Mouse (Mus musculus): ENCODE measurements around the gene Fyttd1. TPM values are rescaled to one million over a fixed set of nuclear protein-coding genes. Genes with fewer than 3 reads are reported as not detected.

The Fyttd1 gene
- polyA plus RNA-seq, 1 experiment from 2014 or later = 114 TPM

- Histone ChIP-seq H3K9ac (replicated peaks) (no peak overlapping the region), H3K9me3 (no peaks in the 10 kb centered on the region), H3K27ac (replicated peaks) (no peak overlapping the region), H3K4me2 (replicated peaks) (no peak overlapping the region), H3K4me1 (no peaks in the 10 kb centered on the region), H3K4me3 (no peak overlapping the region), H3K27me3 (no peaks in the 10 kb centered on the region), H3K36me3 (peaks cover 10% of the 10 kb centered on the region)
- WGBS = 86% methylated on average over 5 of the region's 5 CpGs
- ATAC-seq (ENCODE audit: low FRiP score, low read depth) = no peak
Observed at GRCm38 (mm10) chr16:32953806-32954205, 76.5 kb downstream of the Fyttd1 start.

- 76% methylated on average over 5 of the region's 6 CpGs for WGBS
- no peak overlapping the region for H3K27ac ChIP-seq (replicated peaks)
- no peaks in the 10 kb centered on the region for H3K27me3 ChIP-seq
- H3K9ac ChIP-seq (replicated peaks) = no peak overlapping the region
- ATAC-seq (ENCODE audit: low FRiP score, low read depth) = no peak
- H3K4me1 ChIP-seq = no peaks in the 10 kb centered on the region
- no peak overlapping the region for H3K4me3 ChIP-seq
- H3K9me3 ChIP-seq = no peaks in the 10 kb centered on the region
- peaks cover 11% of the 10 kb centered on the region for H3K36me3 ChIP-seq
- no peak overlapping the region for H3K4me2 ChIP-seq (replicated peaks)
Observed at GRCm38 (mm10) chr16:32954304-32954703, 77.0 kb downstream of the Fyttd1 start.

- Histone ChIP-seq H3K9ac (replicated peaks) (no peak overlapping the region), H3K27me3 (no peaks in the 10 kb centered on the region), H3K9me3 (no peaks in the 10 kb centered on the region), H3K4me3 (no peak overlapping the region), H3K27ac (replicated peaks) (no peak overlapping the region), H3K4me2 (replicated peaks) (no peak overlapping the region), H3K4me1 (no peaks in the 10 kb centered on the region), H3K36me3 (peaks cover 32% of the 10 kb centered on the region)
- 79% methylated on average over 5 of the region's 5 CpGs for WGBS
- no peak for ATAC-seq (ENCODE audit: low FRiP score, low read depth)
Observed at GRCm38 (mm10) chr16:32956889-32957288, 79.6 kb downstream of the Fyttd1 start.

Other genes with a start within 250 kb of the Fyttd1 start
- gene Tnk2, start 233.6 kb upstream of the Fyttd1 start, polyA plus RNA-seq (2016; fragmentation: Nextera tagmentation; extraction: Ambion mirVana) = 9.5 and 11.9 TPM in 2 replicates
- gene Muc4, start 141.6 kb upstream of the Fyttd1 start, polyA plus RNA-seq (2016; fragmentation: Nextera tagmentation; extraction: Ambion mirVana) = 0.03 TPM in 1 of 2 replicates, not detected in the other
- gene Muc20, start 80.1 kb upstream of the Fyttd1 start, polyA plus RNA-seq (2016; fragmentation: Nextera tagmentation; extraction: Ambion mirVana) = not detected in 2 replicates
- gene Smbd1, start 67.0 kb upstream of the Fyttd1 start, polyA plus RNA-seq (2016; fragmentation: Nextera tagmentation; extraction: Ambion mirVana) = not detected in 2 replicates
- 23.6 and 26.5 TPM in 2 replicates for gene Rubcn, start 266 bp downstream of the Fyttd1 start, polyA plus RNA-seq (2016; fragmentation: Nextera tagmentation; extraction: Ambion mirVana)
- gene Lrch3, start 36.6 kb downstream of the Fyttd1 start, polyA plus RNA-seq (2016; fragmentation: Nextera tagmentation; extraction: Ambion mirVana) = 48.5 and 53.4 TPM in 2 replicates
- 4.2 and 5.1 TPM in 2 replicates for gene Iqcg, start 178.7 kb downstream of the Fyttd1 start, polyA plus RNA-seq (2016; fragmentation: Nextera tagmentation; extraction: Ambion mirVana)
- 684 TPM in 2 replicates for gene Rpl35a, start 179.0 kb downstream of the Fyttd1 start, polyA plus RNA-seq (2016; fragmentation: Nextera tagmentation; extraction: Ambion mirVana)
- gene Lmln, start 185.0 kb downstream of the Fyttd1 start, polyA plus RNA-seq (2016; fragmentation: Nextera tagmentation; extraction: Ambion mirVana) = 3.1 and 4.8 TPM in 2 replicates